Mouse (Mus musculus) c-Kit-negative CD71-positive TER-119-positive erythroid progenitor cells, embryonic 14.5 days (primary cell): ENCODE results near the gene Lpcat1.
A peak's percentile ranks its signal among the peaks of the same experiment; 100 is the strongest.

Experiments used
- DNase-seq: peaks from one replicate; pipeline ENCODE4 v3.0.0-alpha.2; 2013; ENCODE audit warnings: low read depth, low spot score

Lpcat1 gene

GRCm38 (mm10) chr13:73467034-73467420 is at the start of gene Lpcat1:
TSS of gene Lpcat1 (plus strand) at chr13:73467197.
- peak; percentile 85 for DNase-seq

GRCm38 (mm10) chr13:73417478-73418220 is 49.3 kb upstream of the Lpcat1 start:
- no peak for DNase-seq

- DNase-seq = no peak
Observed at GRCm38 (mm10) chr13:73418297-73418696, 48.7 kb upstream of the Lpcat1 start.

- DNase-seq = no peak
Observed at GRCm38 (mm10) chr13:73419244-73419643, 47.8 kb upstream of the Lpcat1 start.

GRCm38 (mm10) chr13:73423043-73423442 is 44.0 kb upstream of the Lpcat1 start:
- DNase-seq = no peak

GRCm38 (mm10) chr13:73425035-73425434 is 42.0 kb upstream of the Lpcat1 start:
- DNase-seq = no peak

GRCm38 (mm10) chr13:73425839-73426490 is 41.0 kb upstream of the Lpcat1 start:
- peak; percentile 72 for DNase-seq

GRCm38 (mm10) chr13:73426587-73426986 is 40.4 kb upstream of the Lpcat1 start:
- DNase-seq = no peak

GRCm38 (mm10) chr13:73429605-73430321 is 37.2 kb upstream of the Lpcat1 start:
- no peak for DNase-seq

- no peak for DNase-seq
Observed at GRCm38 (mm10) chr13:73432466-73433149, 34.4 kb upstream of the Lpcat1 start.

- no peak for DNase-seq
Observed at GRCm38 (mm10) chr13:73433681-73434535, 33.1 kb upstream of the Lpcat1 start.

- no peak for DNase-seq
Observed at GRCm38 (mm10) chr13:73434687-73435086, 32.3 kb upstream of the Lpcat1 start.

GRCm38 (mm10) chr13:73435662-73436061 is 31.3 kb upstream of the Lpcat1 start:
- DNase-seq = no peak

DNA sequence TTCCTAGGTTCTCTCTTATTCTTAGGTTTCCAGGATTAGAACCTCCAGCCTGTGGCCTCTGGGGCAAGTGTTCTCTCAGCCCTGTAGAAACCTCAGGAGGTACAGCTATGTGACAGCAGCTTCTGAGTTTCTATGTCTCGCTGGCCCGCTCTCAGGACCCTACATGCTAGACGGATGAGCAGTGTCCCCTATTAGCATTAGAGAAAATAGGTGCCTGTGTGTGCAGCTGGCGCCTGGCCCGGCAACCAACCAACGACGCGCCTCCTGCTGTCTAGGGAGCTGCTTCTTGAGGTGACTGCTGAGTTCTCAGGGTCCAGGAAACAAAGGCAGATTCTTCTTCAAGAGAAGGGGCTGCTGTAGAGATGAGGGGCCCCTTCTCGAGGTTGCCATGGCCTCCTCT is 27.9 kb upstream of the Lpcat1 start:
- DNase-seq = no peak

GRCm38 (mm10) chr13:73441032-73441431 is 26.0 kb upstream of the Lpcat1 start:
- no peak for DNase-seq

GRCm38 (mm10) chr13:73441686-73442085 is 25.3 kb upstream of the Lpcat1 start:
- no peak for DNase-seq

DNA sequence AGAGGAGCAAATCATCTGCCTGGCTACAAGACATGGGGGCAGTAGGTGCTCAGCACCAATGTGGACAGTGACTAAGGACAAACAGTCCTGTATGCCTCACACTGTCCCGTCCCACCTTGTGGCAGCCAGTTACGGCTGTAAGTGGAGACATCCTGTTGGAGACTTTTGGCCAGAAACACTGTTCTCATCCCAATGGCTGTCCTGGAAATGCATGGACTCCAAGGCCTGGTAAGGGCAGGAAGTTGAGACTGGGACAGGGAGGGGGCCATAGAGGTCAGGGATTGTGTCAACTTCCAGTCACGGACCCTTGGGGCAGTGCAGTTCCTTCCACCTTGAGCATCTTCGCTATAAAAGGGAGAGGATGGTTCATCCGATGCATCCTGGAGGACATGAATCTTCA is 24.6 kb upstream of the Lpcat1 start:
- DNase-seq = no peak

DNA sequence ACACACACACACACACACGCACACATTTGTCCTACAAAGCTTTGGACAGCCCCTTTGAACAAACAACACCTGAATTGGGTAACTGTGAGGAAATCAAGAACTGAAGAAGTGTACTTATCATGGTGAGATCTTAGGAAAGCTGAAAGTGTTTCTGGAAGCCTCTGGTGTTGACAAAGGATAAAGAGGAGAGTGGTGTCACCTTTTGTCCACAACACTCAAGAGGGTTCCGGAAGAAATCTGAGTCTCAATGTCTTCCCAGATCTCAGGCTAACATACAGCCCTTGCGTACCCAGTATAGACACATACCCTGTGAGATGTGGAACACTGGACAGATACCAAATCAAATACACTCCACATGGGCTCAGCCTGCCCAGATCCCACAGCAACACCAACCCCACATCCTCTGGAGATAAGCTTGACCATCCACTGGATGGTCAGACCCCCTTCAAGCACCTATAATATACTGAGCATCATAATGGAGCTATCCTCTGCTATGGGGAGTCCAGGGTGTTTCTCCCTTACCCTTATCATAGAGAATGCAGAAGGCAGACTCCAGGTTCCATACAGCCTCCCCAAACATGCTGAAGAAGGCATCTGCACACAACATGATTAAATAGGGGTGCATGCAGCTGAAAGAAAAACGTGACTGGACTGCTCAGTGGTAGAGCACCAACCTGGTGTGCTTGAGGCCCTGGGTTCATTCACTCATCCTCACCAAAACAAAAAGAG is 23.7 kb upstream of the Lpcat1 start:
- DNase-seq = peak; percentile 70

- DNase-seq = no peak
Observed at GRCm38 (mm10) chr13:73445087-73445486, 21.9 kb upstream of the Lpcat1 start.

GRCm38 (mm10) chr13:73446076-73446475 is 20.9 kb upstream of the Lpcat1 start:
- DNase-seq = peak; percentile 60
